Mouse (Mus musculus) B cell, adult 67 days (primary cell): ENCODE data around the gene Gtf3c2. TPM values are rescaled to one million over a fixed set of nuclear protein-coding genes. Genes with fewer than 3 reads are reported as not detected.

Experiments
- total RNA-seq, 2 experiments: library from RNA; stranded (reverse); gene quantifications; 4 replicates each; pipeline ENCODE4 v1.2.4; 2023

Gene Gtf3c2
- 100 to 1,000 TPM; 206 to 216 TPM for total RNA-seq

GRCm38 (mm10) chr5:31179766-31180630 lies at the start of gene Gtf3c2, which contains the start of gene Gm29609:
TSS of gene Gtf3c2 (minus strand) at chr5:31180144.
TSS of gene Gm29609 (minus strand) at chr5:31179911.

GRCm38 (mm10) chr5:31220448-31221303 lies 40.7 kb upstream of the Gtf3c2 start, which contains the start of gene Ppm1g:
TSS of gene Ppm1g (minus strand) at chr5:31220687.

GRCm38 (mm10) chr5:31201742-31202590 lies 22.0 kb upstream of the Gtf3c2 start, which contains the start of gene Zfp513:
TSS of gene Zfp513 (minus strand) at chr5:31202303.

GRCm38 (mm10) chr5:31192939-31193630 lies 13.1 kb upstream of the Gtf3c2 start, which contains the start of the genes Snx17 and Eif2b4:
TSS of gene Snx17 (plus strand) at chr5:31193227.
TSS of gene Eif2b4 (minus strand) at chr5:31193430.

GRCm38 (mm10) chr5:31154152-31154553 lies 25.8 kb downstream of the Gtf3c2 start, which contains the start of gene Mpv17:
TSS of gene Mpv17 (minus strand) at chr5:31154251.

GRCm38 (mm10) chr5:31138241-31138967 lies 41.5 kb downstream of the Gtf3c2 start, which contains the start of gene Ucn:
TSS of gene Ucn (minus strand) at chr5:31138829.

GRCm38 (mm10) chr5:31116354-31116753 lies 63.6 kb downstream of the Gtf3c2 start, which contains the start of gene Trim54:
TSS of gene Trim54 (plus strand) at chr5:31116712.

GRCm38 (mm10) chr5:31108000-31108490 lies 71.9 kb downstream of the Gtf3c2 start, which contains the start of gene Slc30a3:
TSS of gene Slc30a3 (minus strand) at chr5:31108237.

Other genes starting within 250 kb of the Gtf3c2 start
- not detected for gene Cgref1, start 234.6 kb downstream of the Gtf3c2 start, total RNA-seq
- 100 to 1,000 TPM; 166 to 187 TPM for gene Preb, start 219.8 kb downstream of the Gtf3c2 start, total RNA-seq
- not detected for gene Tcf23, start 211.5 kb downstream of the Gtf3c2 start, total RNA-seq
- 10 to 100 TPM; 25.9 to 48.3 TPM for gene Atraid, start 131.8 kb downstream of the Gtf3c2 start, total RNA-seq
- 10 to 100 TPM; 12.3 to 12.4 TPM for gene Slc5a6, start 131.2 kb downstream of the Gtf3c2 start, total RNA-seq
- 10 to 100 TPM; 51.5 to 66.7 TPM for gene Cad, start 125.4 kb downstream of the Gtf3c2 start, total RNA-seq
- not detected for gene Dnajc5g, start 73.9 kb downstream of the Gtf3c2 start, total RNA-seq
- gene Slc30a3, start 71.9 kb downstream of the Gtf3c2 start, total RNA-seq = under 1 TPM in 1 of 2 experiments, not detected in 1; 0.55 TPM
- not detected for gene Trim54, start 63.4 kb downstream of the Gtf3c2 start, total RNA-seq
- not detected for gene Ucn, start 41.3 kb downstream of the Gtf3c2 start, total RNA-seq
- gene Mpv17, start 25.9 kb downstream of the Gtf3c2 start, total RNA-seq = 10 to 100 TPM; 24.0 to 27.0 TPM
- gene Gm29609, start 233 bp downstream of the Gtf3c2 start, total RNA-seq = 1 to 10 TPM; 5.5 to 8.1 TPM
- gene Snx17, start 13.1 kb upstream of the Gtf3c2 start, total RNA-seq = 10 to 100 TPM; 87.5 to 89.2 TPM
- gene Eif2b4, start 13.3 kb upstream of the Gtf3c2 start, total RNA-seq = 10 to 100 TPM; 39.8 to 43.5 TPM
- gene Zfp513, start 22.2 kb upstream of the Gtf3c2 start, total RNA-seq = 10 to 100 TPM; 64.4 to 65.3 TPM
- 100 to 1,000 TPM; 127 to 149 TPM for gene Ppm1g, start 40.5 kb upstream of the Gtf3c2 start, total RNA-seq
- gene Nrbp1, start 60.7 kb upstream of the Gtf3c2 start, total RNA-seq = 100 to 1,000 TPM; 280 to 339 TPM
- gene Gm9970, start 61.1 kb upstream of the Gtf3c2 start, total RNA-seq = 1 to 10 TPM; 1.5 to 2.7 TPM
- 10 to 100 TPM; 19.0 to 25.7 TPM for gene Krtcap3, start 71.5 kb upstream of the Gtf3c2 start, total RNA-seq
- gene Ift172, start 111.0 kb upstream of the Gtf3c2 start, total RNA-seq = 10 to 100 TPM; 45.7 to 49.5 TPM
- 1 to 10 TPM; 1.3 to 1.4 TPM for gene Fndc4, start 115.9 kb upstream of the Gtf3c2 start, total RNA-seq
- not detected for gene Gckr, start 117.3 kb upstream of the Gtf3c2 start, total RNA-seq